Mouse (Mus musculus): ENCODE measurements around the gene Slc25a51. TPM values are rescaled to one million over a fixed set of nuclear protein-coding genes. Genes with fewer than 3 reads are reported as not detected.

Slc25a51 gene
- polyA plus RNA-seq (2012; fragmentation: generic; extraction: Trizol) = 10 to 100 TPM; 13.5 to 44.6 TPM

DNA sequence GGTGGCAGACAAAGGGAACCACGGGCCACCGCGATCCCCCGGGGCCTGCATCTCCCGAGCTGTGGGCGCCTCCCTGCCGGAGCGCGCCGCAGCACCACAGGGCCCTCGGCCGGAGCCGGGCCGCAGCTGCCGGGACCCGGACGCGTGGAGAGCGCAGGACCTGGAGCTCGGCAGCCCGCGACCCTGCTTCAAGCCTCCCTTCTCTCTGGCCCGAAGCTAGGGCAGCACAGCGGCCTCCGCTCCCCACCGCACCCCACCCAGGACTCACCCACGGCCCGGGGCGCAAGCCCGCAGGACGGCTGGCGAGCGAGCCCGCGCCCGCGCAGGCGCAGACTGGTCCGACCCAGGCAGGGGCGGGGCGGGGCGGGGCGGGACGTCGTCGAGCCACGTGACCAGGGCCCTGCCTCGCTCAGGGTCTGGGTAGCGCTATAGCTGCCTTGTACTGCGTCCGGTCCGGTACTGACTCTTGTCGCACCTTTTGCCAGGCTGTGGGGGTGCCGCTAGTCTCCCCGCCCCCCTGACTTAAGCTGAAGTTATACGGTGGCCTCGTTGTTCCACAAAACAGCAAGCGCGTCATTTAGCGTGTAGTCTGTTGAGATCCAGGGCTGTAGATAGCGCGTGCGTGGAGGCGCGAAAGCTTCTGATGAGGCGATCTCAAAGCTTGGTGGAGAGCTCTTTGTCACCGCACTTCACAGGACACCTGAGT lies at the start of gene Slc25a51:
Gene Slc25a51 (minus strand): TSS at position 340 of the 706 bp plus-strand sequence.

Other genes starting within 250 kb of the Slc25a51 start
- not detected for gene Frmpd1, start 223.9 kb downstream of the Slc25a51 start, polyA plus RNA-seq (2012; fragmentation: generic; extraction: Trizol)
- 1 to 10 TPM; 1.8 to 7.7 TPM for gene Trmt10b, start 111.6 kb downstream of the Slc25a51 start, polyA plus RNA-seq (2012; fragmentation: generic; extraction: Trizol)
- 10 to 100 TPM in 1 of 2 experiments, 1 to 10 TPM in 1; 5.0 to 10.8 TPM for gene Dcaf10, start 66.7 kb downstream of the Slc25a51 start, polyA plus RNA-seq (2012; fragmentation: generic; extraction: Trizol)
- gene Exosc3, start 66.0 kb downstream of the Slc25a51 start, polyA plus RNA-seq (2012; fragmentation: generic; extraction: Trizol) = 10 to 100 TPM; 16.6 to 28.4 TPM
- gene Shb, start 123.7 kb upstream of the Slc25a51 start, polyA plus RNA-seq (2012; fragmentation: generic; extraction: Trizol) = 10 to 100 TPM; 21.6 to 23.5 TPM